Mouse (Mus musculus): Measurements from ENCODE around the gene Tdrd5. TPM values are rescaled to one million over a fixed set of nuclear protein-coding genes. Genes with fewer than 3 reads are reported as not detected.
"Not testable (repeated sequence)": the region's sequence is repeated elsewhere in the genome, so short reads cannot be mapped to it uniquely, and the experiment has no call there.

Gene Tdrd5
- polyA plus RNA-seq, 1 experiment from 2014 or later, result 0.35 TPM

GRCm38 (mm10) chr1:156308595-156308994, 5.1 kb upstream of the Tdrd5 start:
- Histone ChIP-seq H3K4me3 (ENCODE audit: low read length) (no peak overlapping the region), H3K4me1 (ENCODE audit: control insufficient read depth, insufficient read depth, low read length) (no peaks in the 10 kb centered on the region), H3K36me3 (ENCODE audit: control insufficient read depth, insufficient read depth, low read length) (no peaks in the 10 kb centered on the region), H3K9me3 (ENCODE audit: control insufficient read depth, low read length) (no peaks in the 10 kb centered on the region), H3K4me2 (ENCODE audit: low read depth, low read length) (no peak overlapping the region), H3K27ac (ENCODE audit: low read length) (no peak overlapping the region), H3K27me3 (replicated peaks; ENCODE audit: control insufficient read depth, insufficient read depth, low read length) (peaks cover 30% of the 10 kb centered on the region), H3K9ac (ENCODE audit: low read depth, low read length) (no peak overlapping the region)
- ATAC-seq, result no peak
- 81% methylated on average over 1 of the region's 1 CpGs for WGBS

GRCm38 (mm10) chr1:156290016-156290415, 13.4 kb downstream of the Tdrd5 start:
- H3K4me2 ChIP-seq (ENCODE audit: low read depth, low read length), result no peak overlapping the region
- no peak overlapping the region for H3K9ac ChIP-seq (ENCODE audit: low read depth, low read length)
- no peaks in the 10 kb centered on the region for H3K27me3 ChIP-seq (replicated peaks; ENCODE audit: control insufficient read depth, insufficient read depth, low read length)
- H3K36me3 ChIP-seq (ENCODE audit: control insufficient read depth, insufficient read depth, low read length), result no peaks in the 10 kb centered on the region
- WGBS, result 93% methylated on average over 6 of the region's 6 CpGs
- H3K9me3 ChIP-seq (ENCODE audit: control insufficient read depth, low read length), result no peaks in the 10 kb centered on the region
- H3K27ac ChIP-seq (ENCODE audit: low read length), result no peak overlapping the region
- H3K4me1 ChIP-seq (ENCODE audit: control insufficient read depth, insufficient read depth, low read length), result no peaks in the 10 kb centered on the region
- no peak for ATAC-seq
- no peak overlapping the region for H3K4me3 ChIP-seq (ENCODE audit: low read length)

DNA sequence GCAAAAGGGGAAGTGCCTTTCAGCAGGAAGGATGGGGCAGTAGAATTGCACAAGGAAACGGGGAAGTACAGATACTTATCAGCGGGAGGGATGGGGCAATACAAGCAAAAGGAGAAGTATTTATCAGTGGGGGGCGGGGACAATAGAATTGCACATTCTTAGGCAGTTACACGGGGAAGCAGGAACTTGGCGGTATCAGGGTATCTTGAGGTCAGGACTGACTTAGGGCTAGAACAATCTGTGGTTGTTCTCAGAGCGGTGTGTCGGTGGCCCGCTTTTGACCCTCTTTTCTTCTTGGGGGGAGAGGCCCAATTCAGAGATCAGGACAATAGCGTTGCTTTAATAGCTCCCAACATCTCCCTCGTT, 14.3 kb downstream of the Tdrd5 start:
- H3K36me3 ChIP-seq (ENCODE audit: control insufficient read depth, insufficient read depth, low read length); ATAC-seq; H3K4me2 ChIP-seq (ENCODE audit: low read depth, low read length); H3K4me1 ChIP-seq (ENCODE audit: control insufficient read depth, insufficient read depth, low read length); H3K27ac ChIP-seq (ENCODE audit: low read length); H3K9me3 ChIP-seq (ENCODE audit: control insufficient read depth, low read length); H3K27me3 ChIP-seq (replicated peaks; ENCODE audit: control insufficient read depth, insufficient read depth, low read length); H3K9ac ChIP-seq (ENCODE audit: low read depth, low read length); H3K4me3 ChIP-seq (ENCODE audit: low read length): not testable (repeated sequence)
- WGBS, result 62% methylated on average over 9 of the region's 10 CpGs

- no peak for ATAC-seq
- H3K9me3 ChIP-seq (ENCODE audit: control insufficient read depth, low read length), result no peaks in the 10 kb centered on the region
- no peak overlapping the region for H3K27ac ChIP-seq (ENCODE audit: low read length)
- H3K27me3 ChIP-seq (replicated peaks; ENCODE audit: control insufficient read depth, insufficient read depth, low read length), result no peaks in the 10 kb centered on the region
- no peaks in the 10 kb centered on the region for H3K4me1 ChIP-seq (ENCODE audit: control insufficient read depth, insufficient read depth, low read length)
- 83% methylated on average over 9 of the region's 9 CpGs for WGBS
- no peaks in the 10 kb centered on the region for H3K36me3 ChIP-seq (ENCODE audit: control insufficient read depth, insufficient read depth, low read length)
- no peak overlapping the region for H3K4me2 ChIP-seq (ENCODE audit: low read depth, low read length)
- H3K9ac ChIP-seq (ENCODE audit: low read depth, low read length), result no peak overlapping the region
- no peak overlapping the region for H3K4me3 ChIP-seq (ENCODE audit: low read length)
Measured at GRCm38 (mm10) chr1:156288556-156289221, 14.8 kb downstream of the Tdrd5 start.

- H3K36me3 ChIP-seq (ENCODE audit: control insufficient read depth, insufficient read depth, low read length), result no peaks in the 10 kb centered on the region
- 83% methylated on average over 5 of the region's 5 CpGs for WGBS
- no peaks in the 10 kb centered on the region for H3K9me3 ChIP-seq (ENCODE audit: control insufficient read depth, low read length)
- H3K4me3 ChIP-seq (ENCODE audit: low read length), result no peak overlapping the region
- H3K27me3 ChIP-seq (replicated peaks; ENCODE audit: control insufficient read depth, insufficient read depth, low read length), result no peaks in the 10 kb centered on the region
- H3K4me2 ChIP-seq (ENCODE audit: low read depth, low read length), result no peak overlapping the region
- H3K9ac ChIP-seq (ENCODE audit: low read depth, low read length), result no peak overlapping the region
- ATAC-seq, result no peak
- H3K27ac ChIP-seq (ENCODE audit: low read length), result no peak overlapping the region
- H3K4me1 ChIP-seq (ENCODE audit: control insufficient read depth, insufficient read depth, low read length), result no peaks in the 10 kb centered on the region
Measured at GRCm38 (mm10) chr1:156285541-156285896, 17.9 kb downstream of the Tdrd5 start.

- H3K4me2 ChIP-seq (ENCODE audit: low read depth, low read length), result no peak overlapping the region
- H3K36me3 ChIP-seq (ENCODE audit: control insufficient read depth, insufficient read depth, low read length), result no peaks in the 10 kb centered on the region
- no peak overlapping the region for H3K27ac ChIP-seq (ENCODE audit: low read length)
- no peaks in the 10 kb centered on the region for H3K4me1 ChIP-seq (ENCODE audit: control insufficient read depth, insufficient read depth, low read length)
- no peak for ATAC-seq
- WGBS, result 49% methylated on average over 9 of the region's 9 CpGs
- no peak overlapping the region for H3K4me3 ChIP-seq (ENCODE audit: low read length)
- H3K9me3 ChIP-seq (ENCODE audit: control insufficient read depth, low read length), result no peaks in the 10 kb centered on the region
- no peak overlapping the region for H3K9ac ChIP-seq (ENCODE audit: low read depth, low read length)
- H3K27me3 ChIP-seq (replicated peaks; ENCODE audit: control insufficient read depth, insufficient read depth, low read length), result no peaks in the 10 kb centered on the region
Measured at GRCm38 (mm10) chr1:156284851-156285540, 18.5 kb downstream of the Tdrd5 start.

GRCm38 (mm10) chr1:156284207-156284606, 19.3 kb downstream of the Tdrd5 start:
- H3K4me2 ChIP-seq (ENCODE audit: low read depth, low read length), result no peak overlapping the region
- H3K36me3 ChIP-seq (ENCODE audit: control insufficient read depth, insufficient read depth, low read length), result no peaks in the 10 kb centered on the region
- no peak for ATAC-seq
- H3K9ac ChIP-seq (ENCODE audit: low read depth, low read length), result no peak overlapping the region
- no peak overlapping the region for H3K27ac ChIP-seq (ENCODE audit: low read length)
- no peaks in the 10 kb centered on the region for H3K9me3 ChIP-seq (ENCODE audit: control insufficient read depth, low read length)
- H3K27me3 ChIP-seq (replicated peaks; ENCODE audit: control insufficient read depth, insufficient read depth, low read length), result no peaks in the 10 kb centered on the region
- no peaks in the 10 kb centered on the region for H3K4me1 ChIP-seq (ENCODE audit: control insufficient read depth, insufficient read depth, low read length)
- 54% methylated on average over 10 of the region's 10 CpGs for WGBS
- H3K4me3 ChIP-seq (ENCODE audit: low read length), result no peak overlapping the region

- Histone ChIP-seq H3K27me3 (replicated peaks; ENCODE audit: control insufficient read depth, insufficient read depth, low read length) (no peaks in the 10 kb centered on the region), H3K9ac (ENCODE audit: low read depth, low read length) (no peak overlapping the region), H3K27ac (ENCODE audit: low read length) (no peak overlapping the region), H3K9me3 (ENCODE audit: control insufficient read depth, low read length) (no peaks in the 10 kb centered on the region), H3K36me3 (ENCODE audit: control insufficient read depth, insufficient read depth, low read length) (no peaks in the 10 kb centered on the region), H3K4me1 (ENCODE audit: control insufficient read depth, insufficient read depth, low read length) (no peaks in the 10 kb centered on the region), H3K4me2 (ENCODE audit: low read depth, low read length) (no peak overlapping the region), H3K4me3 (ENCODE audit: low read length) (no peak overlapping the region)
- ATAC-seq, result no peak
- 83% methylated on average over 7 of the region's 7 CpGs for WGBS
Measured at GRCm38 (mm10) chr1:156280131-156280530, 23.3 kb downstream of the Tdrd5 start.

DNA sequence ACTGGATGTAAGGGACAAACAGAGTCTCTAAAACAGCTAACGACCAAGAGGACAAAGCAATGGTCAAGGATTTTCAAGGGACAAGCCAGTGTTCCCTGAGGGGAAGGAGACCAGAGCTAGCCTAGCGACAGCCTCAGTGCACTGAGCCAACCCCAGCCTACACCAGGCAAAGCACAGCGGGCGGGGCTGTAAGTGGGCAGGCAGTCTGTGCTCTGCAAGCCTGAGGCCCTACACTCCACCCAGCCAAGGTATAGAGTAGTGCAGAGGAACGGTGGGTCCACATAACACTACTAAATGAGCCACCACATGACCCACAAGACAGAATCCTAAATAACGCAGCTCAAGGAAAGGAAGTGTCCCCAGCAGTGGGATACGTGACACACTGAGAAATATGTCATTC, 29.8 kb downstream of the Tdrd5 start:
- Histone ChIP-seq H3K27me3 (replicated peaks; ENCODE audit: control insufficient read depth, insufficient read depth, low read length) (no peaks in the 10 kb centered on the region), H3K4me3 (ENCODE audit: low read length) (no peak overlapping the region), H3K4me2 (ENCODE audit: low read depth, low read length) (no peak overlapping the region), H3K9me3 (ENCODE audit: control insufficient read depth, low read length) (no peaks in the 10 kb centered on the region), H3K27ac (ENCODE audit: low read length) (no peak overlapping the region), H3K9ac (ENCODE audit: low read depth, low read length) (no peak overlapping the region), H3K36me3 (ENCODE audit: control insufficient read depth, insufficient read depth, low read length) (no peaks in the 10 kb centered on the region), H3K4me1 (ENCODE audit: control insufficient read depth, insufficient read depth, low read length) (no peaks in the 10 kb centered on the region)
- ATAC-seq, result no peak
- 60% methylated on average over 7 of the region's 7 CpGs for WGBS

- no peaks in the 10 kb centered on the region for H3K9me3 ChIP-seq (ENCODE audit: control insufficient read depth, low read length)
- no peak overlapping the region for H3K4me2 ChIP-seq (ENCODE audit: low read depth, low read length)
- ATAC-seq, result no peak
- H3K27me3 ChIP-seq (replicated peaks; ENCODE audit: control insufficient read depth, insufficient read depth, low read length), result no peaks in the 10 kb centered on the region
- 46% methylated on average over 5 of the region's 5 CpGs for WGBS
- H3K4me1 ChIP-seq (ENCODE audit: control insufficient read depth, insufficient read depth, low read length), result no peaks in the 10 kb centered on the region
- no peak overlapping the region for H3K9ac ChIP-seq (ENCODE audit: low read depth, low read length)
- no peak overlapping the region for H3K4me3 ChIP-seq (ENCODE audit: low read length)
- H3K36me3 ChIP-seq (ENCODE audit: control insufficient read depth, insufficient read depth, low read length), result no peaks in the 10 kb centered on the region
- H3K27ac ChIP-seq (ENCODE audit: low read length), result no peak overlapping the region
Measured at GRCm38 (mm10) chr1:156271654-156272053, 31.8 kb downstream of the Tdrd5 start.

All from intestine, embryonic 16.5 days (tissue).